Mouse (Mus musculus): ENCODE data around the gene Tcstv1.
"Not testable (repeated sequence)": the region's sequence is repeated elsewhere in the genome, so short reads cannot be mapped to it uniquely, and the experiment has no call there.

The Tcstv1 gene

DNA sequence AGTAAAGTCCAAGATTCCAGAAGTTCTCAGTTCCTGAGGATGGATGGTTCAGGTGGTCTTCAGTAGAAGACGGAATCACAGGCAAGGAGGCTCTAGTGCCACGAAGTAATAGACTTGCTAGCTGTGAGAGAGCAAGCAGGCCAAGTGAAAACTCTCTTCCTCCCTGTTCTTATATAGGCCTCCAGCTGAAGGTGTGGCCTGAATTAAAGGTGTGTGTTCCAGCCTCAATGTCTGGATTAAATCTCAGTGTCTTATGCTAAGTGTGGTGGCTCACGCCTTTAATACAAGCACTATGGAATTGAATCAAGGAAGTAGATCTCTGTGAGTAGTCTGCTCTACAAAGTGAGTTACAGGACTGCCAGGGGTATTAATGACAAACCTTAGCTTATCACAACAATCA lies at the start of gene Tcstv1:
Gene Tcstv1 (minus strand): TSS at position 101 of the 400 bp plus-strand sequence.
- DNase-seq, result not testable (repeated sequence)

DNA sequence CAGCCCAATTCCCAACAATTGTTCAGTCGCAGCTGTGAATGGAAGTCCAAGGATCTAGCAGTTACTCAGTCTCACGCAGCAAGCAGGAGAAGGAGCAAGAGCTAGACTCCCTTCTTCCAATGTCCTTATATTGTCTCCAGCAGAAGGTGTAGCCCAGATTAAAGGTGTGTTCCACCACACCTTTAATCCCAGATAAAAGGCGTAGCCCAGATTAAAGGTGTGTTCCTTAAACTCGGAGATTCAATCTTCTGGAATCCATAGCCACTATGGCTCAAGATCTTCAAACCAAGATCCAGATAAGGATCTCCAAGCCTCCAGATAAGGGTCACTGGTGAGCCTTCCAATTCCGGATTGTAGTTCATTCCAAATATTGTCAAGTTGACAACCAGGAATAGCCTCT lies 34.6 kb upstream of the Tcstv1 start, which contains the start of gene Gm21761:
Gene Gm21761 (minus strand): TSS at position 101 of the 400 bp plus-strand sequence.
- DNase-seq, result not testable (repeated sequence)

DNA sequence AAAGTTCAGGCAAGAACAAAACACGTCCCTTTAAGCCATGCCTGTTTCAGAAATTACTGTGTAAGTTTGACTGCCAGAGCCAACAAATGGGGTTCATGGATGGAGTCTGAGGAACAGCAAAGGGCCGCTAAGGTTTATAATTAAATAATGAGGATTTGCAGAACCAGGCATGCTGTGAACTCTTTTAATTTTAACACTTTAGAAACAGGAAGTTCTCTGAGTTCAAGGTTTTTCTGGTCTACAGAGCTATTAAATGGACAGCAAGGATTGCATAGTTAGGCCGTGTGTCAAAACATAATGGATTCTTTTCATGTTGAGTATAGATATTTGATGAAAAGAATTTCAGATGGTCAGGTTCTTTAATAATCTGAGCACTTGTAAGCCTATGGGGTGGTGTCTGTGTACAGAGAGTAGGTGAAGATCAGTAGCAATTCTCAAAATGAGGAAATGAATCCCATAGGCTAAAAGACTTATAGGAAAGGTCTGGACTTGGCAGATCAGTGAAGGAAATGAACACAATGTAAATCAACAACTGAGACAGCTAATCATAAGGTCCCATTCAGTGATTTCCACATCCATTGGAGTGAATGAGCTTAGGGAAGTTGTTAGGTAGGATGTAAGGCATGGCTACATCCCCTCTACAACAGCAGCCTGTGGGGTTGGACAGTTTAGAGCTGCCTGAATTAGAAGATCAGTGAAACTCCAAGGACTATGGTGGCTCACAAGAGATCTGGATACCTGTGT lies 30.2 kb upstream of the Tcstv1 start:
- not testable (repeated sequence) for DNase-seq

DNA sequence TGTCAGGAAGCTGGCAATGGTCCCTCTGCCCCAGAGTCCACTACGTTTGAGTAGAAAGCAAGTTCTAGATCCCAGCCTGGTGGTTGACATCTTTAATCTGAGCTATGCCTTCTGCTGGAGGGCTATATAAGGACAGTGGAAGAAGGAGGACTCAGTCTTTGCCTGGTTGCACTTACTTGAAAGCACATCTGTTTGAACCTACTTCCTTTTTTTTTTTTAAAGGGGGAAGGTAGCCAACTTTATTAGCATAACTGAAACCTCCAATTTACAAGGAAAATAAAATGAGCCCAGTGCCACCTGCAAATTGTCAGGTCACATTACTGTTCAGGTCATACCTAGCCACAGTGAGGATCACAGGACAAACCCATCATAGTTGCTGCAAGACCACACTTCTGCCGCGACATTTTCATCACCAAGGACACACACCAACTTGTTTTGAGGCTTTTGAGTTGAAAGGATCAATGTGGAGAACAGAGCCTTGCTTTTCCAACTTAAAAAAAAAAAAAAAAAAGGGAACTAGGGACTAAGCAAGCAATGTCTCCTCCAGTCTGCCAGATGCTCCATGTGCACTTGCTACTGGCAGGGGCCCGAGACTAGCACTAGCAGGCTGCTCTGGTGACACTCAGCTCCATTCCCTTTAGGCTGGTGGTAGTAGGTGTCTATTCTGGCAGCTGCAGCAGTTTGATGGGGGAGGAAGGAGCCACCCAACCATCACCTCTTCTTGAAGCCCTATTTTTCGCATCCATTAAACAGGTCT lies 22.6 kb upstream of the Tcstv1 start:
- not testable (repeated sequence) for DNase-seq

DNA sequence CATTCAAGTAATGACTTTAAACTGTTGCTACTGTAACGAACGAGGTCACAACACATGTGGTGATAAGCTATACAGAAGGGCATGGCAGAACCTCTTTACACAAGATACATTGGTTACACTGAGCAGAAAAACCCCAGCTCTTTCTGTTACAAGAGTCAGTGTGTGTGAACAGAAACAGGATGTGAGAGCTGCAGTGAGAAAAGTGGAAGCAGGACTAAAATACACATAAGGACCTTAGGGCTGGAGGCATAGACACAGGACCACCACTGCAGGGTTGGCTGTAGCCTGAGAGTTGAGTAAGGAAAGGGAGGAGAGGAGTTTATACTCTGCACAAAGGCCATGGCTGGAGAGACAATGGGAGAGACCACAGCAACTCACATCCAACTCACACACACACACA lies 21.9 kb upstream of the Tcstv1 start:
- DNase-seq, result not testable (repeated sequence)

DNA sequence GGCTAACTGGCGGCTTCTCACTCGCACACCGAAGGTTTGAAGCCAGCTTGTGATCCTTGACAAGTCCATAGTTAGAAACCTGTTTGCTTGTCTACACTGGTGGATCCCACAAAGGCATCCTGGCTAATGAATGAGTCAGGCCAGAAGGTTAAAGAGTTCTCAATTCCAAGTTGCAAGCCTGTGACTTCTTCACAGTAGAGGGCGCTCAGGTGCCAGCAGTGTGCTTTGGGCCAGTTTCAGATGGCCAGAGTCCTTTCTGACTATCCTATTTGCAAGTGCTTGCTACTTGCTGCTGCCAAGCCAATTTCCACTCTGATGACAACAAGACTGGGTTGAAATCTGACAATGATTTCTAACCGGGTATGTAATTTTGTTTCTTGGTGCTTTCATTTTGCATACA lies 4.0 kb upstream of the Tcstv1 start:
- not testable (repeated sequence) for DNase-seq

- DNase-seq, result not testable (repeated sequence)
Observed at GRCm38 (mm10) chr13:119886896-119887295, 7.7 kb downstream of the Tcstv1 start.

- DNase-seq, result not testable (repeated sequence)
Observed at GRCm38 (mm10) chr13:119864395-119864999, 30.1 kb downstream of the Tcstv1 start.

GRCm38 (mm10) chr13:119862399-119862798 lies 32.2 kb downstream of the Tcstv1 start:
- not testable (repeated sequence) for DNase-seq
